Mouse (Mus musculus): ENCODE results near the gene Khk.
"Not testable (repeated sequence)": the region's sequence is repeated elsewhere in the genome, so short reads cannot be mapped to it uniquely, and the experiment has no call there.

The Khk gene

GRCm38 (mm10) chr5:30921256-30922033 is at the start of gene Khk:
Khk (plus strand) TSS chr5:30921431.
- DNase-seq (ENCODE audit: low read depth, low spot score) = peak; percentile 91

GRCm38 (mm10) chr5:30872574-30872973 is 48.7 kb upstream of the Khk start:
- no peak for DNase-seq (ENCODE audit: low read depth, low spot score)

DNA sequence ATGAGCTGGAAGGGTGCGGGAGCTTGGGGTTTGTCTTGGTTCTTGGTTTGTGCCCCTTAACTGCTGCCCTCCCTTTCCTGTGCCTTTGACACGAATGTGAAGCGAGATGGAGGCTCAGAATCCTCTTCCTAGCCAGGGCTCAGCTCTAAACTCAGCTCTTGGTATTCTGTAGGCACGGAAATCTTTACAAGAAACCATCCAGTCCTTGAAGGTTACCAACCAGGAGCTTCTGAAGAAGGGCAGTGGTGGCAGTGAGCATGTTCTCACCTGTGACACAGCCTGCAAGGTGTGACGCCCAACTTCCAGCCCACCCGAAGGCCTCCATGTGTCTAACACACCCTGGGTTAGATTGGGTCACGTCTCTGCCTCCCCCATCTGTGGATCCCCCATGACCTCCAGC is 46.9 kb upstream of the Khk start:
- no peak for DNase-seq (ENCODE audit: low read depth, low spot score)

DNA sequence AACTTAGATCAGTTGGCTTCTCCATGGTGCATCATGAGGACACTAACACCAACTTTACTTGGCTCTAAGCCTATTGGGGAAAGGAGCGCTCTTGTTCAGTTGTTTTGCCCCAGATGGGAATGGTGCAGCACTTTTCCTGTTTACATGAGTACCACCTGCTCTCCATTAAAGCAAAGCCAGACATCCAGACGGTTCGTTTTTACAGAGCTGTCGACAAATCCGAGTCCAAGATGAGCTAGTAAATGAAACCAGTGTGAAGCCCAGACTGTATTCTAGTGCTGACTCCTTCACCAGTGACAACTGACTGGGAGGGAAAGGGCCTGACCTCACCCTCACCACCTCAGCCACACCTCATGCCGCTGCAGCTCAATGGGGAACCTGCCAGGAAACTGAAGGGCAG is 42.6 kb upstream of the Khk start:
- no peak for DNase-seq (ENCODE audit: low read depth, low spot score)

GRCm38 (mm10) chr5:30879347-30879943 is 41.8 kb upstream of the Khk start:
- no peak for DNase-seq (ENCODE audit: low read depth, low spot score)

- DNase-seq (ENCODE audit: low read depth, low spot score) = not testable (repeated sequence)
These were observed 39.4 kb upstream of the Khk start for GRCm38 (mm10) chr5:30881839-30882238.

GRCm38 (mm10) chr5:30886209-30886608 is 35.0 kb upstream of the Khk start:
- no peak for DNase-seq (ENCODE audit: low read depth, low spot score)

- DNase-seq (ENCODE audit: low read depth, low spot score) = no peak
These were observed 34.5 kb upstream of the Khk start for GRCm38 (mm10) chr5:30886731-30887130.

- peak; percentile 93 for DNase-seq (ENCODE audit: low read depth, low spot score)
These were observed 33.9 kb upstream of the Khk start for GRCm38 (mm10) chr5:30887331-30887761.

- peak; percentile 94 for DNase-seq (ENCODE audit: low read depth, low spot score)
These were observed 33.3 kb upstream of the Khk start for GRCm38 (mm10) chr5:30887858-30888336.

GRCm38 (mm10) chr5:30888337-30889087 is 32.7 kb upstream of the Khk start, which contains the start of gene Agbl5:
Agbl5 (plus strand) TSS chr5:30888694.
- peak; percentile 93 for DNase-seq (ENCODE audit: low read depth, low spot score)

DNA sequence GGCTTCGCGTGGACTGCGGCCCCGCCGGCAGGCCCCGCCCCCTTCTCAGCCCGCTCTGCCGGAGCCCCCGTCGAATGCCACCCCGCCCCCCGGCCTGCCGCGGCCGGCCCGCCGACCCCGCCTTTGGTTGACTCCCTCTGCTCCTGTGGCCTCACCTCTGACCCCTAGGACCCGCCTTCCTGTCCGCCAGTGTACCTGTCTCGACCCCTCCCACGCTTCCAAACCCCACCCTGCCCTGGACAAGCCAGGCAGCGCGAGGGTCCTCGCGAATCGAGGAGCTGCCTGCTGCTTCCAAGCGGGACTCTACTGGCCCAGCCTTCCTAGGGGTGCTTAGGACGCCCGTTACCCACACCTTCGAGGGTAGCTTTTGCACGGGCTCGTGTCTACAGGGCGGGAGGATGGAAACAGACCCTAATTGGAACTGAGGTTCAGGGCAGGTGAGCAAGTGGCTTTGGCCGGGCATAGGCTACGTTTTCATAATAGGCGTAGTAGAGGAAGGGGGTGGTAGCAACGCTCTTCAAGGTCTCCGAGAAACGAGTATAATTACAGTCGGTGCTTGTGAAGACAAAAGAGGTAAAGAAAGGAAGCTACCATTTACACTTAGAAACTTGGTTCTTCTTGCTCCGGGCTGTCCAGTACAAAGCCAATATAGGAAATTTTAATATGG is 32.0 kb upstream of the Khk start:
- no peak for DNase-seq (ENCODE audit: low read depth, low spot score)

DNA sequence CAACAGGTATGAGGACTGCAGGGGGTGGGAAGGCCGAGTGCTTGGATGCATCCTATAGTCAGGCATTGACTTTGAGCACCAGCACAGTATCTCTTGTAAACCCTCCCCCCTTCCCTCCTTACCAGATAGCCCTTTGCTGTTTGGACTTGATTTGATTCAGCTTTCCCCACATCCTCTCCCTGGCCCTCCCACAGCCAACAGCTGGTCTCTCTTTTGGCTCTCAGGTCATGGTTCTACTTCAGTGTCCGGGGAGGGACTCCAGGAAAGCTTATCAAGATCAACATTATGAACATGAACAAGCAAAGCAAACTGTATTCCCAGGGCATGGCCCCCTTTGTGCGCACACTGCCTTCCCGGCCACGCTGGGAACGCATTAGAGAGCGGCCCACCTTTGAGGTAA is 30.9 kb upstream of the Khk start:
- DNase-seq (ENCODE audit: low read depth, low spot score) = no peak

DNA sequence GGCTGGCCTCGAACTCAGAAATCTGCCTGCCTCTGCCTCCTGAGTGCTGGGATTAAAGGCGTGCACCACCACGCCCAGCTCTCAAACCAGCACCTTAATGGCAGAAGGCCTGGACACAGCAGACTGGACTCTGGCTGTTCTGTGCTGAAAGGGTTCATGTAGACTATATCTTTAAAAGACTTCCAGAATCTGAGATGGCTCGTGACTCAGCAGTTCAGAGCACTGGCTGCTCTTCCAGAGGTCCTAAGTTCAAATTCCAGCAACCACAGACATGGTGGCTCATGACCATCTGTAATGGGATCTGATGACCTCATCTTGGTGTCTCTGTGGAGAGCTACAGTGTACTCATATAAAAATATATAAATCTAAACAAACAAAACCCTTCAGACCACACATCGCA is 19.4 kb upstream of the Khk start:
- DNase-seq (ENCODE audit: low read depth, low spot score) = no peak

GRCm38 (mm10) chr5:30907413-30908059 is 13.7 kb upstream of the Khk start, which contains the start of gene Ost4:
Ost4 (minus strand) TSS chr5:30907788.
- peak; percentile 97 for DNase-seq (ENCODE audit: low read depth, low spot score)

GRCm38 (mm10) chr5:30908426-30909299 is 12.6 kb upstream of the Khk start:
- no peak for DNase-seq (ENCODE audit: low read depth, low spot score)

DNA sequence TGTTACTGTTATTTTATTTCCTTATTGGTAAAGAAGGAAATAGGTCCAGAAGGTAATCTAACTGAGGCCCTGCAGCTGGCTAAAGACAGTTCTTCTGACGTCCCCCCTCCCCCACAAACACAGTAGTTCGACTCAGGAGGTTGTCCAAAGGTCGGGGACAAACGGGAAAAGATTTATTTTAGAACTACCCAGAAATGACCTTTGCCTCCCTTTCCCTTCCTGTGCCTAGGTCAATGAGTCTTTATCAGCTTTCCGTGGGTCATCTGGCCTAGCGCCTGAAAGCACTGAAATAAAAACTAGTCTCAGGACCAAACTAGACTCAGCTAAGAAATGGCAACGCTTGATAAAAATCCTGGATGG is 12.0 kb upstream of the Khk start:
- no peak for DNase-seq (ENCODE audit: low read depth, low spot score)

- no peak for DNase-seq (ENCODE audit: low read depth, low spot score)
These were observed 11.4 kb upstream of the Khk start for GRCm38 (mm10) chr5:30909863-30910262.

DNA sequence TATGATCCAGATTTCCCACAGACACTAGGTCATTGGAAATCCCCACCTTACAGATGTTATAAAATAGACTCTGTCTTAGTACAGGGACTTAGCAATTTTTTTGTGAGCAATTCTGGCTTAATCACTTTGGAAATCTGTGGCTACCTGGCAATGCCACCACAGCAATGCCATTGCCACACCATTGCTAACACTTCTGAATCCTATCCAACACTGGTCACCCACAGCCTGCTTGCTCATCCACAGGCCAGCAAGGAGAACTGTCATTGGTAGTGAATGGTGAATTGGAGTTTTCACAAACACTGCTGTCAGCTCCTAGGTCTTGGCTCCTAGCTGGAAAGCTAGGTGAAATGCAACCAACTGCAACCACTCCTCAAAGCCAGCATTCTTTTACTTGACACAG is 10.8 kb upstream of the Khk start:
- DNase-seq (ENCODE audit: low read depth, low spot score) = no peak

- DNase-seq (ENCODE audit: low read depth, low spot score) = no peak
These were observed 9.1 kb upstream of the Khk start for GRCm38 (mm10) chr5:30912156-30912555.

Measured in CD4-positive helper T cell, adult 2 months (primary cell).